Mouse (Mus musculus) MEL (cell line): ENCODE measurements around the gene Gm28053.

Experiments
- CTCF ChIP-seq, 3 experiments: IDR thresholded peaks in 2 of 3; conservative IDR thresholded peaks in 1 of 3; 2 replicates each; pipeline ENCODE4 v1.5.1; 2011 to 2012; ENCODE audit warnings: low read length in 3 of 3, low read depth in 2 of 3, mild to moderate bottlenecking in 2 of 3, improper control_type of control experiment in 1 of 3, inconsistent platforms in 1 of 3, mixed read lengths in 1 of 3, moderate library complexity in 1 of 3; ENCODE audit not compliant: control insufficient read depth in 1 of 3, insufficient read depth in 1 of 3, poor library complexity in 1 of 3, severe bottlenecking in 1 of 3
- E2F4 ChIP-seq: IDR thresholded peaks from 2 replicates; pipeline ENCODE4 v1.6.1; 2011; ENCODE audit warnings: low read depth, low read length, improper control_type of control experiment, borderline replicate concordance
- EP300 ChIP-seq, 2 experiments: IDR thresholded peaks; 2 replicates each; pipeline ENCODE4 v1.6.1; 2011; ENCODE audit warnings: improper control_type of control experiment in 2 of 2, low read length in 2 of 2, low read depth in 1 of 2, mild to moderate bottlenecking in 1 of 2
- HCFC1 ChIP-seq: IDR thresholded peaks from 2 replicates; pipeline ENCODE4 v1.6.1; 2012; ENCODE audit warnings: low read depth, mild to moderate bottlenecking, inconsistent platforms, low read length, improper control_type of control experiment, moderate library complexity
- POLR2A ChIP-seq, 2 experiments: IDR thresholded peaks; 2 replicates each; pipeline ENCODE4 v1.6.1; 2011 to 2012; ENCODE audit warnings: low read length in 2 of 2, mild to moderate bottlenecking in 2 of 2, control low read depth in 1 of 2, improper control_type of control experiment in 1 of 2, low read depth in 1 of 2, moderate library complexity in 1 of 2; ENCODE audit not compliant: control insufficient read depth in 1 of 2, insufficient read depth in 1 of 2, poor library complexity in 1 of 2
- POLR2AphosphoS5 ChIP-seq: IDR thresholded peaks from 2 replicates; pipeline ENCODE4 v1.6.1; 2012; ENCODE audit warnings: low read depth, borderline replicate concordance, mild to moderate bottlenecking, inconsistent platforms, low read length, moderate library complexity, mixed read lengths
- TCF12 ChIP-seq: IDR thresholded peaks from 2 replicates; pipeline ENCODE4 v1.6.1; 2014; ENCODE audit warnings: low read depth, mild to moderate bottlenecking, inconsistent platforms, low read length, improper control_type of control experiment, moderate library complexity
- ZC3H11A ChIP-seq: IDR thresholded peaks from 2 replicates; pipeline ENCODE4 v1.6.1; 2012; ENCODE audit warnings: low read depth, mild to moderate bottlenecking, inconsistent platforms, low read length, improper control_type of control experiment
- ZNF384 ChIP-seq: IDR thresholded peaks from 2 replicates; pipeline ENCODE4 v1.6.1; 2012; ENCODE audit warnings: low read depth, mild to moderate bottlenecking, inconsistent platforms, low read length, improper control_type of control experiment

- TF ChIP-seq POLR2AphosphoS5 (no peak), POLR2A (IDR thresholded peaks at IDR 0.05; ENCODE audit: control insufficient read depth in 1 of 2, insufficient read depth in 1 of 2, low read depth in 1 of 2, low read length in 2 of 2, poor library complexity in 1 of 2) (no peak), HCFC1 (no peak), EP300 (IDR thresholded peaks at IDR 0.05; ENCODE audit: low read depth in 1 of 2, low read length in 2 of 2) (no peak), E2F4 (no peak), ZC3H11A (no peak), TCF12 (no peak), CTCF (IDR thresholded peaks at IDR 0.05 in 2 of 3, conservative IDR thresholded peaks at IDR 0.05 in 1 of 3; ENCODE audit: control insufficient read depth in 1 of 3, insufficient read depth in 1 of 3, low read depth in 2 of 3, low read length in 3 of 3, poor library complexity in 1 of 3, severe bottlenecking in 1 of 3) (no peak), ZNF384 (no peak)
These were observed 36.1 kb upstream of the Gm28053 start for GRCm38 (mm10) chr6:48682271-48682670.
